Mouse (Mus musculus) midbrain, embryonic 10.5 days (tissue): ENCODE measurements around the gene Mgl2. TPM values are rescaled to one million over a fixed set of nuclear protein-coding genes. Genes with fewer than 3 reads are reported as not detected.
"Not testable (repeated sequence)": the region's sequence is repeated elsewhere in the genome, so short reads cannot be mapped to it uniquely, and the experiment has no call there.

Experiments
- DNase-seq: peaks from one replicate; pipeline ENCODE4 v3.0.0-alpha.2; 2017; ENCODE audit warnings: low spot score
- H3K27ac ChIP-seq: fragments of 300-500 bp; sonication (generic); replicated peaks from 2 replicates; pipeline ENCODE4 v1.5.1; 2016; ENCODE audit warnings: mild to moderate bottlenecking
- H3K27me3 ChIP-seq: fragments of 300-500 bp; sonication (generic); 2 replicates; pipeline ENCODE4 v1.6.1; 2016; ENCODE audit warnings: low read depth, mild to moderate bottlenecking; ENCODE audit not compliant: poor library complexity, severe bottlenecking
- H3K36me3 ChIP-seq: fragments of 300-500 bp; sonication (generic); 2 replicates; pipeline ENCODE4 v1.6.1; 2016; ENCODE audit warnings: mild to moderate bottlenecking, moderate library complexity
- H3K4me1 ChIP-seq: fragments of 300-500 bp; sonication (generic); 2 replicates; pipeline ENCODE4 v1.6.1; 2016
- H3K4me3 ChIP-seq: fragments of 300-500 bp; sonication (generic); 2 replicates; pipeline ENCODE4 v1.5.1; 2016; ENCODE audit warnings: mild to moderate bottlenecking, moderate library complexity
- H3K9me3 ChIP-seq: fragments of 300-500 bp; sonication (generic); replicated peaks from 2 replicates; pipeline ENCODE4 v1.6.1; 2016; ENCODE audit warnings: mild to moderate bottlenecking
- WGBS: fragments of 180-500 bp; shearing (Covaris S2); methylation state at CpG from one replicate; pipeline ENCODE4 v1.1.7; 2016; 5-methylcytosine and 5-hydroxymethylcytosine counted together
- polyA plus RNA-seq: library from polyadenylated mRNA; unstranded; fragments of >200 nt; fragmentation: Nextera tagmentation; extraction: Ambion mirVana; gene quantifications from 2 replicates; pipeline ENCODE4 v1.2.1, GENCODE M21; 2016

The Mgl2 gene
- polyA plus RNA-seq, 1 experiment from 2014 or later = not detected

DNA sequence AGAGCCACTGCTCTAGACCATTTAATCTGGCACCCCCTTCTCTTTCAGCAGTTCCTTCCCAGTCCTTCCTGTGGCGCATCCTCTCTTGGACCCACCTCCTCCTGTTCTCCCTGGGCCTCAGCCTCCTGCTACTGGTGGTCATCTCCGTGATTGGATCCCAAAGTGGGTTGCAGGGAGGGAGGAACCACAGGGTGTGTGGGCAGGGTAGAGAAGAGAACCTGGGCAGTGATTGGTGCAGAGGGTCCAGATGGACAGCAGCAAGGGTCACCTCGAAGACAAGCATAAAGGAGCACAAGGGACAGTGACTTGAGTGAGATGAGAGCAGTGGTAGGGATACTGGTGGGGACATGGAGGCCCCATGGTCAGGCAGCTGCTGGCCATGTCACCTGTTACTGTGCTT lies 4.9 kb downstream of the Mgl2 start:
- not testable (repeated sequence) for H3K27me3 ChIP-seq, H3K36me3 ChIP-seq, H3K4me3 ChIP-seq, DNase-seq, H3K9me3 ChIP-seq, H3K4me1 ChIP-seq, H3K27ac ChIP-seq
- 75% methylated on average over 3 of the region's 3 CpGs for WGBS

DNA sequence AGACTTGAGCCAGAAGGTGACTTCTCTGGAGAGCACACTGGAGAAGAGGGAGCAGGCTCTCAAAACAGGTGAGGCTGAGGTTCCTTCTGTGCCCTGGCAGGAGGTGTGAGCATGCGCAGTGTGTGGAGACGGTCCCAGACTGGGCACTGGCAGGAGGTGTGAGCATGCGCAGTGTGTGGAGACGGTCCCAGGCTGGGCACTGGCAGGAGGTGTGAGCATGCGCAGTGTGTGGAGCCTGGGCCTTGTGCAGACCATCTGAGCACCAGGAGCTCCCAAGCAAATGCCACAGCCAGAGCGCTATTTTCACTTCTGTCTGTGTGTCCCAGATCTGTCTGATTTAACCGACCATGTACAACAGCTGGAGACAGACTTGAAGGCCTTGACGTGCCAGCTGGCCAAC lies 5.8 kb downstream of the Mgl2 start:
- H3K4me3 ChIP-seq, H3K4me1 ChIP-seq, DNase-seq, H3K36me3 ChIP-seq, H3K27ac ChIP-seq, H3K27me3 ChIP-seq, H3K9me3 ChIP-seq: not testable (repeated sequence)
- 93% methylated on average over 8 of the region's 8 CpGs for WGBS

DNA sequence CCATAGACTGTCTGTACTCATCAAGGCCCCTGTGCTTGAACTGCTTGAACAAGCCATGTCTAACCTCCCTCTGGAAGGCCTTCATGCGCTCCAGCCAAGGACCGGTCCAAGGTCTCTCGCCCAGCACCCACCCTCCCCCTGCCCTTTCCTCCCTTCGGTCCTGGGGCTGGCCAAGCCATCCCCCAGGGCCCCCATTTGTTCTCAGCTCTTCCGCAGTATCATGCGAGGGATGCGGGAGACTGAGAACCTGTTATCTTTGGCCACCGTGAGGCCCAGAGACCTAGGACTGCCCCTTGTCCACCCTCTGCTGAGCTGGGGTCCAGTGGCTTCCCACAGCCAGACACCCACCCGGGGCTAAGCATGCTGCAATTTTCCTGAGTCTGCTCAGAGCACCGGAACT lies 9.0 kb downstream of the Mgl2 start:
- WGBS = 87% methylated on average over 10 of the region's 10 CpGs
- Histone ChIP-seq H3K9me3 (no peaks in the 10 kb centered on the region), H3K4me1 (no peaks in the 10 kb centered on the region), H3K4me3 (no peak overlapping the region), H3K27me3 (no peaks in the 10 kb centered on the region), H3K36me3 (no peaks in the 10 kb centered on the region), H3K27ac (no peak overlapping the region)
- no peak for DNase-seq

DNA sequence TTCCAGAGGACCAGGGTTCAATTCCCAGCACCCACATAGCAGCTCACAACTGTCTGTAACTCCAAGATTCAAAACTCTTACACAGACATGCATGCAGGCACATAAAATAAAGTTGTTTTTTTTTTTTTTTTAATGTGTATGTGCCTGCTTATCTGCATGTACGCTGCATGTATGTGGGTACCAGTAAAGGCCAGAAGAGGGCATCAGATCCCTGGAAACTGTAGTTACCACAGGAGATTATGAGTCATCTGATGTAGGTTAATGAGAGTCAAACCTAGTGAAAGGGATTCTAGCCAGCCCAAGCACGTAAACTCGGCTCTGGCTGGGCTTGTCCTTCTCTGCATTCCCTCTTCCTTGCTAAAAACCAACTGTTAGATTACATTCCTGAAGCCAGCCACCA lies 20.9 kb downstream of the Mgl2 start:
- Histone ChIP-seq H3K27me3 (no peaks in the 10 kb centered on the region), H3K4me3 (no peak overlapping the region), H3K4me1 (no peaks in the 10 kb centered on the region), H3K27ac (no peak overlapping the region), H3K9me3 (no peaks in the 10 kb centered on the region), H3K36me3 (no peaks in the 10 kb centered on the region)
- WGBS = 73% methylated on average over 3 of the region's 3 CpGs
- DNase-seq = no peak

DNA sequence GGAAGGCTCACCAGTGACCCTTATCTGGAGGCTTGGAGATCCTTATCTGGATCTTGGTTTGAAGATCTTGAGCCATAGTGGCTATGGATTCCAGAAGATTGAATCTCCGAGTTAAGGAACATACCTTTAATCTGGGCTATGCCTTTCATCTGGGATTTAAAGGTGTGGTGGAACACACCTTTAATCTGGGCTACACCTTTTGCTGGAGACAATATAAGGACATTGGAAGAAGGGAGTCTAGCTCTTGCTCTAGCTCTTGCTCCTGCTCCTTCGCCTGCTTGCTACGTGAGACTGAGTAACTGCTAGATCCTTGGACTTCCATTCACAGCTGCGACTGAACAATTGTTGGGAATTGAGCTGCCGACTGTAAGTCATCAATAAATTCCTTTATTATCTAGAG lies 25.8 kb downstream of the Mgl2 start, which contains the start of gene Clec10a:
Gene Clec10a, plus strand, starts transcription at position 301 of the 400 bp plus-strand sequence.
- not testable (repeated sequence) for H3K9me3 ChIP-seq, H3K36me3 ChIP-seq, H3K4me3 ChIP-seq, H3K27me3 ChIP-seq, DNase-seq, H3K4me1 ChIP-seq, H3K27ac ChIP-seq
- WGBS = no CpG with 5 or more reads among the region's 5 CpGs

DNA sequence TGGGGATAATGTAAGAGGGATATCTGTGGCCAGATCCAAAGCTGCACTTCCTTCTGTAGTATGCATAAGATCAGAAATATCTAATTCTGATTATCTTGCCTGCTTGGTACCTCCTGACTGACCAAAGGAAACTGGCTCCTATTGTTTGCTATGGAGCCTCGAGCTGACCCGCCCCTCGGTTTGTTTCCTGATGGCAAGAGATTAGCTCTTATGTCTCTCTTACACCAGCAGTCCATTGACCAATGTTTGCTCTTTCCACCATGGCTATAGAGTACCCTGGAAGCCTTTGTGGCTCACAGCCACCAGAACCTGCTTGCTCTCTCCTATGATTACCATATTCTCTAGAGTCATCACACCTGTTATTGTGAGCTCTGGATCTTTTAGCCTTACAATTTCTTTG lies 32.2 kb downstream of the Mgl2 start:
- no peaks in the 10 kb centered on the region for H3K36me3 ChIP-seq
- H3K27me3 ChIP-seq = no peaks in the 10 kb centered on the region
- no peak overlapping the region for H3K4me3 ChIP-seq
- WGBS = 60% methylated on average over 3 of the region's 3 CpGs
- no peak for DNase-seq
- H3K4me1 ChIP-seq = 0 out of 2 replicates have a peak, but pooled peaks cover 3% of the 10 kb centered on the region
- H3K9me3 ChIP-seq = no peaks in the 10 kb centered on the region
- H3K27ac ChIP-seq = no peak overlapping the region

DNA sequence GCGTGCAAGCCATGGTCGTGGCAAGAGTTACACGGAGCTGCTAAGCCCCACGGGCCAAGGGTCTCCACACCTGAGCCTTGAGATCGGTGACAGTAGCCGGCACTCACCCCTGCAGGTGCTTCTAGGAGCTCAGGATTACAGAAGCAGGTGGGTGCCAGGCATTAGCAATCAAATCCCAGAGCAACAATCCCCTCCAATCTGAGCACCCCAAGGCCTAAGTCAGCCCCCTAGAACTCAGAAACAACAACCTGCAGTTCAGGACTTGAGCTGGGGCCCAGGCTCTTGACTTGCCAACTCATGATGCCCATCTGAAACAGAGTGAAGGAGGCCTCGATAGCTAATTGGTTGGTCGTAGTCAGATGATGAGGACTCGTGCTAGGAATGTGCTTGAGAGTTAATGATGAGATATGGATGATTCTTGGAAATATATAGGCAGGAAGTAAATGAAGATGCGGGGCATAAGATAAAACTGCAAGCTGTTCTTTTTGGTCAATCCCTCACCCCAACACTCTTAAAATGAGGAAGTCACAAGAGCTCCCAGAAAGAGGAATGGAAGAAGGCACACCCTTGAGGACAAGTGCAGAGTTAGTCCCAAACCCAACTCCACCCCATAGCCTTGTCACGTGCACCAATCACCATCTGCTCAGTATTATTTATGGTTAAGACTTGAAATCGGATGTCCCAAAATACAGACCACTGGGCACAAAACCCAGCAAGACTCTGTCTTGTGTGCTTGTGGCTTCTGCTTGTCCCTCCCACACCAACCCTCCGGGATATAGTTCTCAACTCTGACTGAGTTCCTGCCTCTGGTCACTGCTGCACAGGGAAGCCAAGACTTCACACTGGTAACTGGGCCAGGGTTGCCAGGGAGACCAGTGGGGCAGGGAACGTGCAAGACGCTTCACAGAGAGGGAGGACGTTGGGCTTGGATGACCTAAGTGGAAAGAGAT lies 36.1 kb downstream of the Mgl2 start:
- WGBS = 68% methylated on average over 16 of the region's 16 CpGs
- H3K27ac ChIP-seq = no peak overlapping the region
- no peaks in the 10 kb centered on the region for H3K9me3 ChIP-seq
- 0 out of 2 replicates have a peak, but pooled peaks cover 3% of the 10 kb centered on the region for H3K4me1 ChIP-seq
- no peak for DNase-seq
- H3K36me3 ChIP-seq = no peaks in the 10 kb centered on the region
- H3K27me3 ChIP-seq = no peaks in the 10 kb centered on the region
- no peak overlapping the region for H3K4me3 ChIP-seq

DNA sequence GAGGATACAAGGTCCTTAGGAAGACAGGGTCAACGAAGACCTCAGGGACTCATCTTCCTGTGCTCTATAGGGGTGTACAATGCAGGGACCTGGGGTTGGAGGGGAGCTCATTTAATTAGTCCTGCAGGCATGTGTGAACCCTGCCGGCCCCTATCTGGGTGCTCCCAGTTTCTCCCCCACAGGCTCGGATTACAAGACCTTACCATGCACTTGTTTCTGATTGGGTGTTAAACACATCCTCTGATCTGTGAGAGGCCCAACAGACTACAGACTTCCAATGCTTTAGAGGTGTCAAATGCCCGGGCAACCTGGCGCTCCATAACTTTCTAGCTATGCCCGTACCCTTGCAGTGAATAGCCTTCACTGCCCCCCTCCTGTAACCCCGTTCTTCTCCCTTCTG lies 38.0 kb downstream of the Mgl2 start:
- Histone ChIP-seq H3K27me3 (no peaks in the 10 kb centered on the region), H3K27ac (no peak overlapping the region), H3K9me3 (no peaks in the 10 kb centered on the region), H3K36me3 (no peaks in the 10 kb centered on the region), H3K4me3 (no peak overlapping the region), H3K4me1 (0 out of 2 replicates have a peak, but pooled peaks cover 3% of the 10 kb centered on the region)
- no peak for DNase-seq
- 66% methylated on average over 7 of the region's 7 CpGs for WGBS

DNA sequence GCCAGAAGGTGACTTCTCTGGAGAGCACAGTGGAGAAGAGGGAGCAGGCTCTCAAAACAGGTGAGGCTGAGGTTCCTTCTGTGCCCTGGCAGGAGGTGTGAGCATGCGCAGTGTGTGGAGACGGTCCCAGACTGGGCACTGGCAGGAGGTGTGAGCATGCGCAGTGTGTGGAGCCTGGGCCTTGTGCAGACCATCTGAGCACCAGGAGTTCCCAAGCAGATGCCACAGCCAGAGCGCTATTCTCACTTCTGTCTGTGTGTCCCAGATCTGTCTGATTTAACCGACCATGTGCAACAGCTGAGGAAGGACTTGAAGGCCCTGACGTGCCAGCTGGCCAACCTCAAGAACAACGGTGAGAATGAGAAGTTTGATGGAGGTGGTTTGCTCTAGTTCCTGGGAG lies 39.3 kb downstream of the Mgl2 start:
- H3K4me1 ChIP-seq, DNase-seq, H3K9me3 ChIP-seq, H3K4me3 ChIP-seq, H3K36me3 ChIP-seq, H3K27me3 ChIP-seq, H3K27ac ChIP-seq: not testable (repeated sequence)
- WGBS = 95% methylated on average over 7 of the region's 7 CpGs

DNA sequence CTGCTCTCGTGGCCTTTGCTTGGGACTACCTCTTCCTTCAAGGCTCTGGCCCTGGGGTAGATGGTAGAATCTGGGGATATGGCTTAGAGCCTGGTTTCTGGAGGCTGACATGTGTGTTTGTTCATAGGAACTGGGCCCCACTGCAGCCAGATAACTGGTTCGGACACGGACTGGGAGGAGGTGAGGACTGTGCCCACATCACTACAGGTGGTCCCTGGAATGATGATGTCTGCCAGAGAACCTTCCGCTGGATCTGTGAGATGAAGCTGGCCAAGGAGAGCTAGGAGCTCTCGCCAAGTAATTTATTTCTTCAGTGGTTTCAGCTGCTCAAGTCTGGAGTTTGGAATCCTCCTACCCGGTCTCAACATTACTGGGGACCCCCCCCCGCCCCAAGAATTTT lies 40.2 kb downstream of the Mgl2 start:
- Histone ChIP-seq H3K27ac (no peak overlapping the region), H3K4me1 (0 out of 2 replicates have a peak, but pooled peaks cover 3% of the 10 kb centered on the region), H3K4me3 (no peak overlapping the region), H3K27me3 (no peaks in the 10 kb centered on the region), H3K36me3 (no peaks in the 10 kb centered on the region), H3K9me3 (no peaks in the 10 kb centered on the region)
- no peak for DNase-seq
- WGBS = 86% methylated on average over 7 of the region's 7 CpGs

DNA sequence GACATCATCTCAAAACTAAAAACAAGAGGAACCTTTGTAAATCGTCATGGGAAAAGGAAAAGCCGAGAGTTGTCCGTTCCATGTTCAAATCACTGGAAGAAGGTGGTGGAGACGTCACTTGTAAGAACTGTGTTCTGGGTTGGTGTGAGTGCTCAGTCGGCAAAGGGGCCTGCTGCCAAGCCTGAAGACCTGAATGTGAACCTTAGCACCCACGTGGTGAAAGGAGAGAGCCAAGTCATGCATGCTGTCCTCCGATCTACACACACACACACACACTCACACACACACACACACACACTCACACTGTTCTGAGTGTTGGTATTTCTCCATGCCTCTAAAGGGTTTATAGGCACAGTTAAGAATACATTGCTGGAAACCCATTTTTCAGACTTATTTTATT lies 41.1 kb downstream of the Mgl2 start:
- no peaks in the 10 kb centered on the region for H3K36me3 ChIP-seq
- 0 out of 2 replicates have a peak, but pooled peaks cover 3% of the 10 kb centered on the region for H3K4me1 ChIP-seq
- DNase-seq = no peak
- no peak overlapping the region for H3K27ac ChIP-seq
- WGBS = 85% methylated on average over 7 of the region's 7 CpGs
- H3K4me3 ChIP-seq = no peak overlapping the region
- H3K9me3 ChIP-seq = no peaks in the 10 kb centered on the region
- no peaks in the 10 kb centered on the region for H3K27me3 ChIP-seq

DNA sequence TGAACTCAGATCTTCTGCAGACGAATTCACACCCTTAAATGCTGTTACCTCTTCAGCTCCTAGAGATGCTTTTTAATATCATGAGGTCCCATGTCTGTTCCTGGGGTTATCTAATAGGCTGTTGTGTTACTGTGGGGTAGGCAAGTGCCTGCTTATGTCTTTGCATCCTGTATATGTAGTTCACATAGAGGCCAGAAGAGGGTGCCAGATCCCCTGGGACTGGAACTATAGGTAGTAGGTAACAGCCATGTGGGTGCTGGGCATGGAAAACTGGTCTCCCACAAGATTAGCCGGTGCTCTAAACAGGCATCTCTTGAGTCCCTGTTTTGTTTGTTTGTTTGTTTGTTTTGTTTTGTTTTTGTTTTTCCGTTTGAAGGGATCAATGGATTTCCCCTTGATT lies 41.7 kb downstream of the Mgl2 start:
- no peaks in the 10 kb centered on the region for H3K27me3 ChIP-seq

DNA sequence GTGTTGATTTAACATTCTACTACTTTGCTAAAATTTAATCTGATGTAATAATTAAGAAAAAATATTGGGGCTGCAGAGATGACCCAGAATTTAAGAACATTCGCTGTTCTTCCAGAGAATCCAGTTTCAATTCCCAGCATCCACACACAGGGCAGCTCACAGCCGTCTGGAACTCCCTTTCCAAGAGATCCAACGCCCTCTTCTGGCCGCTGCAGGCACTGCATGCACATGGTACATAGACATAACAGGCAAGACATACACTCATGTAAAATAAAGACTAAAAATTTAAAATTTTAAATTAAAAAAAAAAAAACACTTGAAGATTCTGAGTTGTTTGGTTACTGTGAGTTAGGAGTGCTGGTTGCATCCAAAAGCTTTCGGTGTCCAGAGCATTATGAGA lies 42.2 kb downstream of the Mgl2 start:
- WGBS = 57% methylated on average over 5 of the region's 5 CpGs
- DNase-seq = no peak
- Histone ChIP-seq H3K4me3 (no peak overlapping the region), H3K36me3 (no peaks in the 10 kb centered on the region), H3K9me3 (no peaks in the 10 kb centered on the region), H3K4me1 (no peaks in the 10 kb centered on the region), H3K27ac (no peak overlapping the region), H3K27me3 (no peaks in the 10 kb centered on the region)

More for the DNA sequence above, 41.7 kb downstream of the Mgl2 start:
- no peaks in the 10 kb centered on the region for H3K9me3 ChIP-seq
- DNase-seq = no peak
- WGBS = 48% methylated on average over 3 of the region's 3 CpGs
- no peaks in the 10 kb centered on the region for H3K36me3 ChIP-seq
- H3K4me3 ChIP-seq = no peak overlapping the region
- H3K4me1 ChIP-seq = no peaks in the 10 kb centered on the region
- no peak overlapping the region for H3K27ac ChIP-seq
